Comparison of ENCODE assay signal across 12 mouse cellular contexts in the genomic region with DNA sequence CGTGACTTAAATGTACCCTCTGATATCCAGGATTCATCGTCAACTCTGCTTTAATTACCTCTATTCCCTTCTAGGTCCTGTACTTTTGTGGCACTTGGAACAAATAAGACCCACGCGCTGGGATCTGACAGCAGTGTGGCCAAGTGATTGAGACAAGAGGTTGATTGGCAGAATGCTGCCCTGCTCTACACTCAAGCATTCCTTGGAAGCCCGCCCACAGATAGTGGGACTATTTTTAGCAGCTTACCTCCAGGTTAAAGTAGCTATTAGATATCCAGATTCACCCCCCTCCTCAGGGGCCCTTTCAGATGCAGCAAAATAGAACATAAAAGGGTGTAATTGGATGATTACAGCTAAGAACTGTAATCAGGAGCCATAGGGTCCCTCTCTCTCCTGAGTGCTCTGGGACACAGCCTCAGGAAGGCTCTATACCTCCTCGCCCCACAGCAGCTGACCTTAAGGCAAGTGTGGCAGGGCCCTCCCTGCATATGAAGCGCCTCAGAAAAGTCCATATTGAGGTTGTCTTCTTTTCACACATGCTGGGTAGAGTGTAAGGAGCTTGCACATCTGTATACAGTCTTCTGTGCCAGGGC.
A peak's percentile ranks its signal among the peaks of the same experiment; 100 is the strongest.
DNase-seq lines count a peak whose midpoint lies in the region; ATAC-seq lines count a peak whose summit lies in the region.
"Had no signal": no experiment of that assay in that cellular context is flagged by ENCODE, and none has a peak within 500 bp of the region (broad histone marks: within the 10 kb centered on the region; RNA-seq: fewer than 3 reads in every experiment).

No protein-coding gene starts in this region.

- no peaks in the 10 kb centered on the region for H3K36me3 ChIP-seq in forebrain, embryonic 13.5 days (ENCODE audit: poor library complexity, severe bottlenecking)
- H3K36me3 ChIP-seq in heart, embryonic 15.5 days, result no peaks in the 10 kb centered on the region
- H3K36me3 ChIP-seq in lung, embryonic 16.5 days (ENCODE audit: control insufficient read depth, insufficient read depth, low read length), result no peaks in the 10 kb centered on the region

- H3K27me3 ChIP-seq in forebrain, embryonic 13.5 days, result no peaks in the 10 kb centered on the region
- H3K27me3 ChIP-seq in heart, embryonic 15.5 days, result peaks cover 3% of the 10 kb centered on the region; the same call in 1 of the 2 replicates
- H3K27me3 ChIP-seq in lung, embryonic 16.5 days (ENCODE audit: control insufficient read depth, insufficient read depth, low read depth, low read length), result no peaks in the 10 kb centered on the region
- H3K27me3 ChIP-seq: megakaryocyte, embryonic 14.5 days had no signal

- no peaks in the 10 kb centered on the region for H3K9me3 ChIP-seq in forebrain, embryonic 13.5 days (replicated peaks)
- H3K9me3 ChIP-seq in heart, embryonic 15.5 days (replicated peaks), result no peaks in the 10 kb centered on the region
- no peaks in the 10 kb centered on the region for H3K9me3 ChIP-seq in lung, embryonic 16.5 days (ENCODE audit: control insufficient read depth, low read length)
- H3K9me3 ChIP-seq: megakaryocyte, embryonic 14.5 days had no signal

- WGBS in forebrain, embryonic 13.5 days, result 41% methylated on average over 7 of the region's 7 CpGs
- WGBS in heart, embryonic 15.5 days, result 43% methylated on average over 7 of the region's 7 CpGs
- 60% methylated on average over 7 of the region's 7 CpGs for WGBS in lung, embryonic 16.5 days

- H3K4me3 ChIP-seq in forebrain, embryonic 13.5 days, result no peak overlapping the region
- no peak overlapping the region for H3K4me3 ChIP-seq in heart, embryonic 15.5 days
- no peak overlapping the region for H3K4me3 ChIP-seq in lung, embryonic 16.5 days (ENCODE audit: low read length)
- H3K4me3 ChIP-seq: megakaryocyte, embryonic 14.5 days had no signal

- peak; percentile 10 for DNase-seq in adrenal gland, postnatal 10 days
- no peak for DNase-seq in adrenal gland, postnatal 25 days
- no peak for DNase-seq in spleen, adult 18-20 months
- DNase-seq in thymus, postnatal 4 days, result no peak
- DNase-seq: gastrocnemius, postnatal 36 days; retina, postnatal 1 day had no signal

- H3K4me2 ChIP-seq in forebrain, embryonic 13.5 days, result no peak overlapping the region
- H3K4me2 ChIP-seq in heart, embryonic 15.5 days, result peak overlapping the region; percentile 37
- no peak overlapping the region for H3K4me2 ChIP-seq in lung, embryonic 16.5 days (ENCODE audit: low read depth, low read length)

- peaks cover 17% of the 10 kb centered on the region for H3K4me1 ChIP-seq in forebrain, embryonic 13.5 days
- H3K4me1 ChIP-seq in heart, embryonic 15.5 days (replicated peaks), result peaks cover 21% of the 10 kb centered on the region
- no peaks in the 10 kb centered on the region; the same call in 1 of the 2 replicates for H3K4me1 ChIP-seq in lung, embryonic 16.5 days (replicated peaks; ENCODE audit: control insufficient read depth, insufficient read depth, low read length)

- ATAC-seq in forebrain, embryonic 13.5 days, result peak; percentile 45; the same call in 1 of the 2 replicates
- ATAC-seq in heart, embryonic 15.5 days (replicated peaks; ENCODE audit: insufficient number of reproducible peaks, insufficient read depth, low FRiP score, low read depth), result peak; percentile 96
- peak; percentile 69; the same call in 1 of the 2 replicates for ATAC-seq in lung, embryonic 16.5 days (ENCODE audit: low read depth)
- no peak for ATAC-seq in inflammation-experienced regulatory T-cells, adult 6 months
- ATAC-seq: intestine, postnatal 0 days had no signal

- H3K27ac ChIP-seq in forebrain, embryonic 13.5 days, result no peak overlapping the region
- H3K27ac ChIP-seq in heart, embryonic 15.5 days, result peak overlapping the region; percentile 76
- no peak overlapping the region for H3K27ac ChIP-seq in lung, embryonic 16.5 days (ENCODE audit: low read length)

- no peak overlapping the region for H3K9ac ChIP-seq in forebrain, embryonic 13.5 days
- H3K9ac ChIP-seq in heart, embryonic 15.5 days, result no peak overlapping the region
- H3K9ac ChIP-seq in lung, embryonic 16.5 days (ENCODE audit: low read length), result no peak overlapping the region
